Mouse (Mus musculus) hematopoietic stem cell, adult 5-6 weeks (primary cell): ENCODE results near the gene Rev1. TPM values are rescaled to one million over a fixed set of nuclear protein-coding genes. Genes with fewer than 3 reads are reported as not detected.

Source experiments
- ATAC-seq, 2 experiments: fragments of 125-278 bp in 1 of 2; replicated peaks in 1 of 2; 2 replicates each; pipeline ENCODE4 v1.8.0; 2016 to 2017; ENCODE audit warnings: inconsistent platforms in 2 of 2, mild to moderate bottlenecking in 2 of 2, moderate number of reproducible peaks in 2 of 2, low read depth in 1 of 2, moderate TSS enrichment in 1 of 2; ENCODE audit not compliant: low FRiP score in 2 of 2, poor library complexity in 2 of 2, severe bottlenecking in 2 of 2, insufficient read depth in 1 of 2, low TSS enrichment in 1 of 2
- total RNA-seq: library from RNA; stranded (forward); fragments of 172-1452, 232-1000 nt; gene quantifications from 2 replicates; pipeline ENCODE4 v1.2.3, GENCODE M21; 2017

Rev1 gene
- total RNA-seq, 1 experiment from 2014 or later: 65.0 TPM

DNA sequence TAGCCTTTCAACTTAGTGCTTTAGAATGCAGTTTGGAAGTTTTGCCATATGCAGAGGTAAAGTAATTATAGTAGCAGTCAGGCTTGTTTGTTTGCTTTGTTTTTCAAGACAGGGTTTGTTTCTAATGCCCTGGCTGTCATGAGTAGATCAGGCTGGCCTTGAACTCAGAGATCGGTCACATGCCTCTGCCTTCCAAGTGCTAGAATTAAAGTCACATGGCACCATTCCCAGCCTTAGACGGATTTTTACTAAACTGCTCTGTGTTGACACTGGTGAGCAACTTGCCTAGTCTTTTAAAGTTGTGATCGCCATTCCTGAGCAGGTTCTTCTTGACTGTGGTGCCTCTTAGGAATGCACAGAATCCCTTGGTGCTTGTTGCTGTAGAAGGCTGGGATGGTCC, 122.9 kb downstream of the Rev1 start:
- ATAC-seq: no peak

GRCm38 (mm10) chr1:38003046-38003445, 126.6 kb downstream of the Rev1 start:
- no peak for ATAC-seq

Other genes with a start within 250 kb of the Rev1 start
- 33.9 and 39.4 TPM in 2 replicates for gene Mitd1, start 239.4 kb downstream of the Rev1 start, total RNA-seq
- 142 and 208 TPM in 2 replicates for gene Mrpl30, start 239.3 kb downstream of the Rev1 start, total RNA-seq
- gene Lyg2, start 213.3 kb downstream of the Rev1 start, total RNA-seq: not detected in 2 replicates
- not detected in 2 replicates for gene Lyg1, start 172.0 kb downstream of the Rev1 start, total RNA-seq
- gene Txndc9, start 131.9 kb downstream of the Rev1 start, total RNA-seq: 42.2 and 53.7 TPM in 2 replicates
- 36.4 and 37.5 TPM in 2 replicates for gene Eif5b, start 131.8 kb downstream of the Rev1 start, total RNA-seq